Mouse (Mus musculus): ENCODE data around the gene Mgat3. TPM values are rescaled to one million over a fixed set of nuclear protein-coding genes. Genes with fewer than 3 reads are reported as not detected.

The Mgat3 gene
- total RNA-seq, 1 experiment from 2014 or later = not detected

- ATAC-seq (replicated peaks in 1 of 2; ENCODE audit: insufficient read depth in 1 of 2, low FRiP score in 2 of 2, low TSS enrichment in 1 of 2, low read depth in 1 of 2, poor library complexity in 2 of 2, severe bottlenecking in 2 of 2) = no peak
Measured at GRCm38 (mm10) chr15:80163716-80164115, 9.8 kb upstream of the Mgat3 start.

DNA sequence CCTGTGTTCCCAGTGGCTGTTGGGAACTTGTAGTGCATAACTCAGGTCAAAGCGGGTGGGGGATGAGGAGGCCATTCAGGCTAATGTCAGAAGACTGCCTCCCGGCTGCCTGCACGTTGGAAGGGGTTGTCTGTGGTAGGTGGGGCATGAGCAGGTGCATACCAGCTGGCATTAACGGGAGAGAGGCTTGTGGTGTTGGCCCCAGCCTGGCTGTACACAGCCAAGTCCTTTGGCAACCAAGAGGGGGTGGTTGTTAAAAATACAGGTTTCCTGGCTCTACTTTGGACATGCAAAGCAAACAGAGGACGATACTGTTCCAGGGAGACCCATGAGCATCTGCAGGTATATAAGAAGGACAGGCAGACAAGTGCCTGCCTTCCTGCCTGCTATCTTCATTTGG, 8.1 kb upstream of the Mgat3 start:
- no peak for ATAC-seq (replicated peaks in 1 of 2; ENCODE audit: insufficient read depth in 1 of 2, low FRiP score in 2 of 2, low TSS enrichment in 1 of 2, low read depth in 1 of 2, poor library complexity in 2 of 2, severe bottlenecking in 2 of 2)

DNA sequence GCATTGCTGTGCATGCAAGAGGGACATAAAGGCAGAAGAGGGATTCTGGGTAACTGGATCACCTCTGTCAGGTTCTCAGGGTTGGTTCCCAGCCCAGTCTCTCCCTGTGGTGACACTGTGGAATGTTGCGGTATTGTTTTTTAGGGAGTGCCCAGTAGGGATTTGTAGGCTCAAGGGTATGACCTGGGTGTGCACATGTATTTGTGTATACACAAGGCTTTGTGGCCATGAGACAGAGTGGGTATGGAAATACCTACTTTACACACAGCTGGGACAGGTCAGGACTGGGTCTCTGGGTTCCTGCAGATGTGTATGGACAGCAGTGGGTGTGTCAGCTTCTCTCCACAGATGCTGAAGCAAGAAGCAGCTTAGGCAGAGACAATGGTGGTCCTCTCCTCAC, 4.0 kb upstream of the Mgat3 start:
- no peak for ATAC-seq (replicated peaks in 1 of 2; ENCODE audit: insufficient read depth in 1 of 2, low FRiP score in 2 of 2, low TSS enrichment in 1 of 2, low read depth in 1 of 2, poor library complexity in 2 of 2, severe bottlenecking in 2 of 2)

DNA sequence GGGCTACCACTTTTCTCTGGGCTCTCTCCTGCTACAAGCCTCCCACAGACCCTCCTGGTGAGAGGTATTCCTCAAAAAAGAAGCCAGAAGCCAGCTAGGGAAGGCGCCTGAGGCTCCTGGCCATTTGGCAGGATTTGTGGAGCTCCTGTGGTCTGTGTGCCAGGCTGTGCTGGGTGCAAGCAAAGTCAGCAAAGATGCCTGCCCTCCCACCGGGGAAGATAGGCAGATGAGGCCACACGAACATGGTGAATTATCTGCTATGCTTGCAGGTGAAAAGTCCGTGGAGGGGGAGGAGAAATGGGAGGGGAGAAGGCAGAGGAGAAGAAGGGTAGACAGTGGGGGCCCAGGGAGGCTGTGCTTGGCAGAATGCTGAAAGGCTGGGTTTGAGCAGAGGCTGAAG, 3.2 kb upstream of the Mgat3 start:
- ATAC-seq (replicated peaks in 1 of 2; ENCODE audit: insufficient read depth in 1 of 2, low FRiP score in 2 of 2, low TSS enrichment in 1 of 2, low read depth in 1 of 2, poor library complexity in 2 of 2, severe bottlenecking in 2 of 2) = no peak

DNA sequence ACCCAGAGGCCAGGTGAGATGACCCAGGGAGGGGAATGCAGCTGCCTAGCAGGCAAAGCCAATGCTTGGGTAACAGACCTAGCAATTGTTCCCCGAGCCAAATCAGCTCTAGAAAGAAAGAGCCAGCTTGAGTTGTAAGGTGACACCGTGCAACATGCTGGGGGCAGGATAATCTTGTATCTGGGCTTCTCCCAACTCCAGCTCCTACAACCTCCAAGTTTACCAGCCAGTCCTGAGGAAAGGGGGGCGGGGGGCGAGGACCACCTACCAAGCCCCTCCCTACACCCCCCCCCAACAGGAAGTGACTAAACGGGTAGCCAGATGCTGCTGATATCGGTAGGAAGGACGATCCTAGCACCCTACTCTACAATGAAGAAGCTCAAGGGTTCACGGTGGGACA, 2.2 kb upstream of the Mgat3 start:
- no peak for ATAC-seq (replicated peaks in 1 of 2; ENCODE audit: insufficient read depth in 1 of 2, low FRiP score in 2 of 2, low TSS enrichment in 1 of 2, low read depth in 1 of 2, poor library complexity in 2 of 2, severe bottlenecking in 2 of 2)

DNA sequence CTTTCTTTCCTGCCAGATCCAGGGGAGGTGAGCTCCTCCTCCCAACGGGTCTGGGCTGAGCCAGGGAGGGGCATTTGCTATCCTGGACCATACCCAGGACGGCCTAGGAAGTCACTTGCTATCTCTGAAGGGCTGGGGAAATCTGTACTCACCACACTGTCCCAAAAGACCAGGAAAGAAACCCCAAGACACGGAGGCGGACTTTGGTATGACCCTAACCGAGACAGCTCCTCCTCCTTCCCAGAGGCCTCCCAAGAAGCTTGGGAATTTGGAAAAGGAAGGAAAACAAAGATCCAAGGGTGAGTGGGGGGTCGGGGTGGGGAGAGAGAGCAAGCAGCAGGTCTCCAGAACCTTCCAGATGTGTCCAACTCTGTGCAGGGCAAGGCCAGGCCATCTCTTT, 1.7 kb upstream of the Mgat3 start:
- ATAC-seq (replicated peaks in 1 of 2; ENCODE audit: insufficient read depth in 1 of 2, low FRiP score in 2 of 2, low TSS enrichment in 1 of 2, low read depth in 1 of 2, poor library complexity in 2 of 2, severe bottlenecking in 2 of 2) = no peak

DNA sequence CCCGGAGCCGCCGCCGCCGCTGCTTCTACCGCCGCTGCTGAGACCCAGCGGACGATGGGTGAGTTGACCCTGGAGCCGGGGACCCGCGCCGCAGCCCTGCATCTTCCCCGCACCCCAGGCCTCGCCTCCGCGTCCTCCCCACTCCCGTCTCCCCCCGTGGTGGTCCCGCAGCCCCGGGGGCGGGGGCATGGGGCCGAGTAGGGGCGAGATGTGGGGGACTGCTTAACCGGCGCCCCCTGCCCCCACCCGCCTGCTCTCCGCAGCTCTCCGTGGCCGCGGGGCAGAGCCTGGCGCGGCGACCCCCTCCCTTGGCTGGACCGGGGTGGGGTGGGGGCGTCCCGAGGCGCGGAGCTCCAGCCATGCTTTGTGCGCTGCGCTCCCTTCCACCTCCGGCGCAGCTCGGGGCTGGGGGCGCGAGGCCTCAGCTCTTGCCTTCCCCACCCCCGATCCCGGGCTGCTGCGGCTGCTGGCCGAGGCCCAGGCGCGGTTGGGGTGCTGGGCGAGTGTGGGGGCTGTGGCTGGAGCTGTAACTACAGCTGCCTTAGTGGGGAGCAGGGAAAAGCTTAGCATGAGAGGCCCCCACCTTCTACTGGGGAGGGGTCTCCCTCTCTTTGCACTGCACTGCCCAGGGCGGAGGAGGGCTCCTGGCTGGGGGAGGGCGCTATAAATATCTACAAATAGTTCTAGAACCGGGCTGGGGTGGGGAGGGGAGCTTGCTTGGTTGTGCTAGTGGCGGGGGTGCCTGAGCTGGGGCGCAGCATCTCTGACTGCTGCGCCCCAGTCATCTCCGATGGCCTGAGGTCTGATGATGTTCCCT, 468 bp downstream of the Mgat3 start:
- 0 out of 4 replicates have a peak, but pooled peaks of 1 of the 2 experiments have one; percentile 12 for ATAC-seq (replicated peaks in 1 of 2; ENCODE audit: insufficient read depth in 1 of 2, low FRiP score in 2 of 2, low TSS enrichment in 1 of 2, low read depth in 1 of 2, poor library complexity in 2 of 2, severe bottlenecking in 2 of 2)

- no peak for ATAC-seq (replicated peaks in 1 of 2; ENCODE audit: insufficient read depth in 1 of 2, low FRiP score in 2 of 2, low TSS enrichment in 1 of 2, low read depth in 1 of 2, poor library complexity in 2 of 2, severe bottlenecking in 2 of 2)
Measured at GRCm38 (mm10) chr15:80174598-80174875, 1.0 kb downstream of the Mgat3 start.

GRCm38 (mm10) chr15:80175316-80175715, 1.8 kb downstream of the Mgat3 start:
- no peak for ATAC-seq (replicated peaks in 1 of 2; ENCODE audit: insufficient read depth in 1 of 2, low FRiP score in 2 of 2, low TSS enrichment in 1 of 2, low read depth in 1 of 2, poor library complexity in 2 of 2, severe bottlenecking in 2 of 2)

DNA sequence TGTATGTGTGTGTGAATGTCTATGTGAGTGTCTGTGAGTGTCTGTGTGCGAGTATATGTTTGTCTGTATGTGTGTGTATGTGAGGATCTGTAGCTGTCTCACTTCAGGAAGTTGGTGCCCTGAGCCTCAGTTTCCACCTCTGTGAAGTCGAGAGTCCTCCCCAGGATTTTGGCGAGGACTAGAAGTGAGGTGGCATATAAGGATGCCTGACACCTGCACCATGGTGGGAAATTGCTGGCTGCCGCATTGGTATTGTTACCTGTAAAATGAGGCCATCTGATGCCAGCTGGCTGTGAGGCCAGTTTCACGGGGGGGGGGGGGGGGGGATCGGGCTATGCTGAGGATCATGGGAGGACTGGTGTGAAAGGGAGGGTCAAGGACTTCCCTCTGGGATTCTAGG, 2.2 kb downstream of the Mgat3 start:
- no peak for ATAC-seq (replicated peaks in 1 of 2; ENCODE audit: insufficient read depth in 1 of 2, low FRiP score in 2 of 2, low TSS enrichment in 1 of 2, low read depth in 1 of 2, poor library complexity in 2 of 2, severe bottlenecking in 2 of 2)

DNA sequence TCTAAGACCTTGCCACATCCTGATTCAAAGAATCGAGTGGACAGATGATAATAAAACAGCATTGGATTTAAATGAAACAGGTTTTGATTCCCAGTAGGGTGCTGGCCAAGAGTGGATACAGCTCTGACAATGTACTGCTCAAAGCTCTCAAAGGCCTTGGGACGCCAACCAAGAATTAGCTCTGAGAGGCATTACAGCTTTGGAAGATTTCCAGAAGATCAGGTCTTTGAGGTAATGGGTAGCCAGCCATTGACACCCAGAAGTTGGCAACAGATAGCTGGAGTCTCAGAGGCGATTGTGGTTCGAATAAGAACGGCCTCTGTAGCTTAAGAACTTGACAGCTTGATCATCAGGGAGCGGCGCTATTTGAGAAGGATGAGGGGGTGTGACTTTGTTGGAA, 8.0 kb downstream of the Mgat3 start:
- ATAC-seq (replicated peaks in 1 of 2; ENCODE audit: insufficient read depth in 1 of 2, low FRiP score in 2 of 2, low TSS enrichment in 1 of 2, low read depth in 1 of 2, poor library complexity in 2 of 2, severe bottlenecking in 2 of 2) = no peak

GRCm38 (mm10) chr15:80182072-80182700, 8.7 kb downstream of the Mgat3 start:
- no peak for ATAC-seq (replicated peaks in 1 of 2; ENCODE audit: insufficient read depth in 1 of 2, low FRiP score in 2 of 2, low TSS enrichment in 1 of 2, low read depth in 1 of 2, poor library complexity in 2 of 2, severe bottlenecking in 2 of 2)

- no peak for ATAC-seq (replicated peaks in 1 of 2; ENCODE audit: insufficient read depth in 1 of 2, low FRiP score in 2 of 2, low TSS enrichment in 1 of 2, low read depth in 1 of 2, poor library complexity in 2 of 2, severe bottlenecking in 2 of 2)
Measured at GRCm38 (mm10) chr15:80188927-80189326, 15.4 kb downstream of the Mgat3 start.

- no peak for ATAC-seq (replicated peaks in 1 of 2; ENCODE audit: insufficient read depth in 1 of 2, low FRiP score in 2 of 2, low TSS enrichment in 1 of 2, low read depth in 1 of 2, poor library complexity in 2 of 2, severe bottlenecking in 2 of 2)
Measured at GRCm38 (mm10) chr15:80190075-80190474, 16.6 kb downstream of the Mgat3 start.

DNA sequence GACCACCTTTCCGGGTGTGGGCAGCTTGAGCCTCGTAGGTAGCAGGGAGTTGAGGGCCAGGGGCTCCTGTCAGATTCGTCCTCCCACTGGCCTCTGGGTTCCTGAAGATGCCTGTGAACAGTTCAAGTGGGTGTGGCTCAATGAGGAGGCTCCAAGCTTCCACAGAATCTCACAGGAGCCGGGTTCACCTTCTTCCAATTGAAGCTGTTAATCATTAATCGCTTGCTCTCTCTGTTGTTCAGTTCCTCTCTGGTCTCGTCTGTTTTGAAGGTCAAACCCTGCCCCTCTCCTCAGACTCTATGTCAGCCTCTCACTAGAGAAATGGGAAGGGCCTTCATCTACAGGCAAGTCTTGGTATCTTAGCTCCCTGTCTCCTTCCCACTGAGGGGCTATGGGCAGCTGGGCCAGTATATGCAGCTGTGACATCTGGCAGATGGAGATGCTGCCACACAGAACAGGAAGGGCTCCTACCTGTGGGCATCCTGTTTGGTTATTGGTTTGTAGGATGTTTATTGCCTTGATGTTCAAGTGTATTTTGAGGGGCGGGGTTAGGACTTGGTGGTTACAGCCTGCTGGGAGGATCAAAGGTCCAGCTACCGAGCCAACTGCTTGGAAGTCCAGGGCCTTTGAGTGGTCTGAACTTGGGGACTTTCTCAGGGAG, 18.2 kb downstream of the Mgat3 start:
- ATAC-seq (replicated peaks in 1 of 2; ENCODE audit: insufficient read depth in 1 of 2, low FRiP score in 2 of 2, low TSS enrichment in 1 of 2, low read depth in 1 of 2, poor library complexity in 2 of 2, severe bottlenecking in 2 of 2) = no peak

DNA sequence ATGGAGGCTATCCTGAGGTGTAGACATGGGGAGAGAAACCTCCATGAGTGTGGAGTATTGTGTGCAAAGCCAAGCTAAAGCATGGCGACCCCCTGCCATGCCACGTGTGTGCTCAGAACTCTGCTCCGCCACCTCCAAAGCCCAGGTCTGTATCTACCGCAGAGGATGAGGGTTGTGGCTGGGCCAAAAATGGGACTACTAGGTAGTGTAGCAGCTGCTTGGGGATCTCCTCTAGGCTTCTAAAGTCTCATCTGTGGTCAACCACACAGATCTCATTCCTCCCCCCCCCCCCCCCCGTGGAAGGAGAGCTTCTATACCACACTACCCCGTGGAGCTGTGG, 18.7 kb downstream of the Mgat3 start:
- ATAC-seq (replicated peaks in 1 of 2; ENCODE audit: insufficient read depth in 1 of 2, low FRiP score in 2 of 2, low TSS enrichment in 1 of 2, low read depth in 1 of 2, poor library complexity in 2 of 2, severe bottlenecking in 2 of 2) = no peak

DNA sequence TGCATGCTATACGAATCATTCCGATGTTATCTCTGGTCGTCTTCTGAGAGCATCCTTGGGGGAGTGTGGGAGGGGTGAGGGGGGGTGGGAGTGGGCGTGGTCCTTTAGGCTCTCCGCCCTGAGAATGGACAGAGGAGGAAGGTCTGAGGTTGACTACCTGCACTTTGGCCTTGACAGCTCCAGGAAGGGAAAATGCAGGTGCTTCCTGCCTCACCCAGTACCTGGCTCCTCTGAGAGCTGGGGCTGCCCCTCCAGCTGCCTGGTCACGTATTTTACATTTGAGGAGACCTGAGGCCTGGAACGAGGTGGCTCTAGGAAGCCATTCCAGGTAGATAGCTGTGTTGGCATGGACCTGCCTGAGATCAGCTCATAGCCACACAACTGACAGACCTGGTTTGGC, 19.3 kb downstream of the Mgat3 start:
- ATAC-seq (replicated peaks in 1 of 2; ENCODE audit: insufficient read depth in 1 of 2, low FRiP score in 2 of 2, low TSS enrichment in 1 of 2, low read depth in 1 of 2, poor library complexity in 2 of 2, severe bottlenecking in 2 of 2) = no peak

DNA sequence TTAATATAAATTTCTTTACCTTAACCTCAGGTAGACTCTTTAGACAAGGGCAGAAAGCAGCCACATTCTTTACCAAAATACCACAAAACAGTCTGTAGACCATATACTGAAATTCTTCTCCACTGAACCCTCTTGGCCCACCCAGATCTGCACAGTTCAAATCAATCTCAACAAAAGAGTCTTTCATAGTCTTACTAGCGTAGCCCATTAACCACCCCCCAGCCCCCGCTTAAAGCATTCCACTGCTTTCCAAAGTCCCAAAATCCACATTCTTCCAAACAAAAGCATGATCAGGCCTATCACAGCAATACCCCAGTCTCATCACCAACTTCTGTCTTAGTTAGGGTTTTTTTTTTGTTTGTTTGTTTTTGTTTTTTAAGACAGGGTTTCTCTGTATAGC, 26.0 kb downstream of the Mgat3 start:
- no peak for ATAC-seq (replicated peaks in 1 of 2; ENCODE audit: insufficient read depth in 1 of 2, low FRiP score in 2 of 2, low TSS enrichment in 1 of 2, low read depth in 1 of 2, poor library complexity in 2 of 2, severe bottlenecking in 2 of 2)
